Mouse (Mus musculus): Measurements from ENCODE around the gene Pcolce. TPM values are rescaled to one million over a fixed set of nuclear protein-coding genes. Genes with fewer than 3 reads are reported as not detected.
A peak's percentile ranks its signal among the peaks of the same experiment; 100 is the strongest.
"Not testable (repeated sequence)": the region's sequence is repeated elsewhere in the genome, so short reads cannot be mapped to it uniquely, and the experiment has no call there.

Pcolce gene
- polyA plus RNA-seq, 1 experiment from 2014 or later, result 10.5 TPM

DNA sequence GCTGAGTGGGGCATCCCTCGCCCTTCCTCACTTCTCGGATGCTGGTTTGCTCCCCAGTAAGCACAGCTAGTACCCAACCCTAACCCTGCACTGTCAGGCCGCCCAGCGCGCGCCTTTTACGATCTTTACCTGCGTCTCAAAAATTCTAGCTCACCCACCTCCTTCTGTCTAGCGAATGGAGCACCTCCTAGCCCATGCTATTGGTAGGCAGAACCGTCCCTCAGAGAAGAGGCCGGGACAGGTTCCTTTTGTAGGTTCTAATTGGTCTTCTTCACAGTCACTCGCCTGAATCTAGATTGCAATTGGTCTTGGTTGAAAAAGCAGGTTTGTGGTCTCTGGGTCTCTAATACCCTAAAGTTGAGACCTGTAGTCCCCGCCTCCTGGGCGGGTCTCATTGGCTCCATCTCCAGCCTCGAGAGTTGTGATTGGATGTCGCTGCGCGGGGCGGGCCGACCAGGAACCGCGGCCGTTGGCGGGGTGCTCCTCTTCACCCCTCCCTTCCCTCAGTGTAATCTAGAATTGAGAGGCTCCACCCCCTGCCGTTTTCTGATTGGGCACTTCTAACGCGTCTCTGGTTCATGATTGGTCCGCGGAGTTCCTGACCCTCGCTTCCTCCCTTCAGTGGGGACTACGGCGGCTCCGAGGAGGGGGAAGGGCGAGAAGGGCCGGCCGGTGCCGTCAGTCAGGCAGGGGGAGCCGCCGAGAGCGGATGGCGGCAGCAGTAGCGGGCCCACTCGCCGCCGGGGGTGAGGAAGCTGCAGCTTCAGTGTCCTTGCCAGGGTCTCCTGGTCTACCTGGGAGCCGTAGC lies 15.1 kb upstream of the Pcolce start, which contains the start of the genes Fbxo24, Lrch4 and Gm20605:
TSS of gene Fbxo24 (minus strand) at position 505 of the 808 bp plus-strand sequence.
TSS of gene Lrch4 (plus strand) at position 624 of the 808 bp plus-strand sequence.
TSS of gene Gm20605 (plus strand) at position 678 of the 808 bp plus-strand sequence.
- H3K9me3 ChIP-seq, result no peaks in the 10 kb centered on the region
- no peaks in the 10 kb centered on the region for H3K27me3 ChIP-seq
- peak within 1 kb of the TSS; percentile 91 for H3K4me2 ChIP-seq (replicated peaks)
- peaks cover 52% of the 10 kb centered on the region for H3K4me1 ChIP-seq (replicated peaks)
- H3K36me3 ChIP-seq, result peaks cover 8% of the 10 kb centered on the region
- H3K27ac ChIP-seq, result peak within 1 kb of the TSS; percentile 94
- WGBS, result under 1% methylated on average over 46 of the region's 46 CpGs
- peak within 1 kb of the TSS; percentile 90 for H3K4me3 ChIP-seq (replicated peaks)
- peak within 1 kb of the TSS; percentile 89 for H3K9ac ChIP-seq (replicated peaks)
- ATAC-seq, result peak; percentile 98

DNA sequence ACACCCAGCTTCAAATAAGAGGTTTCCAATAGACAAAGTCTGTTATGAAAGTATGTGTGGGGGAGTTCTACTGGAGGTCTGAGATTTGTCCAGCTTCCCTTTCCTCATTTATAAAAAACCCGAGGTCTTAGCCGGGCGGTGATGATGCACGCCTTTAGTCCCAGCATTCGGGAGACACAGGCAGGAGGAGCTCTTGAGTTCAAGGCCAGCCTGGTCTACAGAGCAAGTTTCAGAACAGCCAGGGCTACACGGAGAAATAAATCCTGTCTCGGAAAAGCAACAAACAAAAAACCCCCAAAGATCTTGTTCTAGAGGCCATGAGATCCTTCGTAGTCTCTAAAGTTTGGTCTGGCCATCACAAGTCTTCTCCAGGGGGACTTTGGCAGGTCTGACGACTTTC lies 14.4 kb upstream of the Pcolce start:
- Histone ChIP-seq H3K4me2 (replicated peaks) (peak overlapping the region; percentile 64), H3K36me3 (0 out of 2 replicates have a peak, but pooled peaks cover 3% of the 10 kb centered on the region), H3K9ac (replicated peaks) (peak overlapping the region; percentile 69), H3K9me3 (no peaks in the 10 kb centered on the region), H3K4me1 (replicated peaks) (peaks cover 45% of the 10 kb centered on the region), H3K4me3 (replicated peaks) (peak overlapping the region; percentile 90), H3K27me3 (no peaks in the 10 kb centered on the region), H3K27ac (peak overlapping the region; percentile 91)
- no peak for ATAC-seq
- 5% methylated on average over 9 of the region's 9 CpGs for WGBS

DNA sequence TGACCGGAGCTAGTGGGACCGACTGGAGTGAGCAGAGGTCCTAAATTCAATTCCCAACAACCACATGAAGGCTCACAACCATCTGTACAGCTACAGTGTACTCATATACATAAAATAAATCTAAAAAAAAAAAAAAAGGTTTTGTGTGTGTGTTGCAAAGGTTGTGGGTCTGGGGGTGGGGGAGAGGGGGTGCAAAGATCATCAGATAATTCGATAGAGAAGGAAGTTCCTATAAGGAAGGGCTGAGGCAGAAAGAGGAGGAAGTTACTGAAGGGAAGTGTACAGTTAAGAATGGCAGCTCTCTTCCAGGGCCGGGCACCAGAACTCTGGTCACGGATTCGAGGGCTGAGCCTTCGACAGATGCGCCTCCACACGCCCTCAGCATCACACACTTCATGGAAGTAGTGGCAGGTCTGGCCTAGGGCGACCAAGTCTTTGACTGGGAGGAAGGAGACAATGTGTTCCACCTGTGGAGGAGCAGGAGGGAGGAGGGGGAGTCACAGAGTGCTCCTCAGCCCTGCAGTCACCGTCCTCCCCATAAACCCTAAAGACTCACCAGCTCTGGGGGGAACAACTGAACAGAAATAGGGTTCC lies 10.4 kb upstream of the Pcolce start:
- Histone ChIP-seq H3K4me2 (replicated peaks) (no peak overlapping the region), H3K27me3 (no peaks in the 10 kb centered on the region), H3K4me3 (replicated peaks) (no peak overlapping the region), H3K9ac (replicated peaks) (no peak overlapping the region), H3K27ac (no peak overlapping the region), H3K36me3 (no peaks in the 10 kb centered on the region), H3K4me1 (replicated peaks) (peaks cover 9% of the 10 kb centered on the region), H3K9me3 (no peaks in the 10 kb centered on the region)
- ATAC-seq, result no peak
- 85% methylated on average over 11 of the region's 11 CpGs for WGBS

DNA sequence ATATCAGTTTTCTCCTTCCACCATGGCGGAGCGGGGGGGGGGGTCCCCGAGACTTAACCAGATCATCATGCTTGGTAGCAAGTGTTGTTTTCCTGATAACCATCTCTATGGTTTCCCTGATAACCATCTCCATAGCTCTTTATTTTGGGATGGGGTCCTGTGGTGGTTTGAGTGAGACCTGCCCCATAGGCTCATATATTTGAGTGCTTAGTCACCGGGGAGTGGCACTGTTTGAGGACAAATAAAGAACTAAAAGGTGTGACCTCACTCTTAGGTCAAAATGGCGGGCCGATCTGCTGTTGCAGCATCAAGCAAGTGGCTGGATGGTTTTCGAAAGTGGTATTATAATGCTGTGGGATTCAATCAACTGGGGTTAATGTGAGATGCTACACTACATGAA lies 1.8 kb upstream of the Pcolce start:
- 92% methylated on average over 7 of the region's 7 CpGs for WGBS
- Histone ChIP-seq H3K4me3 (replicated peaks) (no peak overlapping the region), H3K9me3 (no peaks in the 10 kb centered on the region), H3K4me2 (replicated peaks) (no peak overlapping the region), H3K36me3 (no peaks in the 10 kb centered on the region), H3K4me1 (replicated peaks) (peaks cover 26% of the 10 kb centered on the region), H3K27ac (no peak overlapping the region), H3K27me3 (no peaks in the 10 kb centered on the region), H3K9ac (replicated peaks) (no peak overlapping the region)
- no peak for ATAC-seq

DNA sequence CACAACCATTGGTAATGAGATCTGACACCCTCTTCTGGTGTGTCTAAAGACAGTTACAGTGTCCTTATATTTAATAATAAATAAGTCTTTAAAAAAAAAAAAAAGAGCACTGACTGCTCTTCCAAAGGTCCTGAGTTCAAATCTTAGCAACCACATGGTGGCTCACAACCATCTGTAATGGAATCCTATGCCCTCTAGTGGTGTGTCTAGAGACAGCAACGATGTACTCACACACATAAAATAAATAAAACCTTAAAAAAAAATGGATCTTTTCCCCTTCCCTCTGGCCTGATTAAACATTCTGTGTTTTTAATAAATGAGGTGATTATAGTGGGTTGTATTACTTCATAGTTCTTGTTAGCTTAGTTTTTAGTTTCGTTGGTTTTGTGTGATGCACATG lies 1.3 kb upstream of the Pcolce start:
- not testable (repeated sequence) for H3K36me3 ChIP-seq; H3K4me3 ChIP-seq (replicated peaks); H3K27me3 ChIP-seq; H3K9ac ChIP-seq (replicated peaks); H3K27ac ChIP-seq; ATAC-seq; H3K4me2 ChIP-seq (replicated peaks); H3K9me3 ChIP-seq
- peaks cover 29% of the 10 kb centered on the region for H3K4me1 ChIP-seq (replicated peaks)
- 94% methylated on average over 2 of the region's 2 CpGs for WGBS

DNA sequence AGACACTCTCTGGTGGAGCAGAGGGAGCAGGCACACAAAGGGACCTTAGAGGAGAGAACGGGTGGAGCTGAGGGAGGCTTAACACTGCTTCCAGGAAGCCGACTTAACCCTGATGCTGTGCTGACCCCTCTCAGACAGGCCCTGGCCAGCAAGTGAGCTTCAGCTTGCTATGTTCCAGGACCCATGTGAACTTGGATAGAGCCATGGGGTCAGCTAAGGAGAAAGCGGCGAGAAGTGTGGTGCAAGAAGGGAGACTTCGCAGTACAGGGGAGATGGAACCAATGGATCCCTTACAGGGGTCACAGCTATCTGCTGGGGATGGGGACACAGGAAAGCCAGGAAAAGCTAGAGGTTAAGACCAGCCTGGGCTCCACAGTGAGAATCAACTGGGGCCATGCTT lies 508 bp downstream of the Pcolce start:
- ATAC-seq, result no peak
- Histone ChIP-seq H3K27ac (0 out of 2 replicates have a peak overlapping the region, but pooled peaks have one; percentile 19), H3K9me3 (no peaks in the 10 kb centered on the region), H3K4me1 (replicated peaks) (peaks cover 34% of the 10 kb centered on the region), H3K36me3 (no peaks in the 10 kb centered on the region), H3K4me3 (replicated peaks) (no peak overlapping the region), H3K4me2 (replicated peaks) (no peak overlapping the region), H3K9ac (replicated peaks) (peak overlapping the region; percentile 32; the same call in 1 of the 2 replicates), H3K27me3 (peaks cover 16% of the 10 kb centered on the region)
- 61% methylated on average over 5 of the region's 5 CpGs for WGBS

DNA sequence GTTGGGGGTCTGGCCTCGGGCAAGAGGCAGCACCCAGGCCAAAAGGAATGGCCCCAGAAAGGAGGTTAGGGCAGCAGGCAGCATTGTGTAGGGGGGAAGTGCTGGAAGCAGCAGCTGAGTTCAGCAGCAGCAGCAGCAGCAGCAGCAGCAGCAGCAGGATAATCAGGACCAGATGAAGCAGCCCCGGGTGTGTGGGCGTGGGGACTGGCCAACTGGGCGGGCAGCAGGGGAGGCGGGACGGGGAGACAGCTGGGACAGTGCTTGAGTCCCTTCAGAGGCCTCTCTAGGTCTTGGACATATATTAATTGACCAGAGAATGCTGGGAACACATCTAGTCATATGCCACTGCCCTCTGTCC lies 2.4 kb downstream of the Pcolce start:
- Histone ChIP-seq H3K9ac (replicated peaks) (peak overlapping the region; percentile 52), H3K27ac (peak overlapping the region; percentile 47), H3K27me3 (peaks cover 29% of the 10 kb centered on the region), H3K4me2 (replicated peaks) (no peak overlapping the region), H3K4me1 (replicated peaks) (peaks cover 38% of the 10 kb centered on the region), H3K9me3 (no peaks in the 10 kb centered on the region), H3K4me3 (replicated peaks) (no peak overlapping the region), H3K36me3 (no peaks in the 10 kb centered on the region)
- 26% methylated on average over 6 of the region's 6 CpGs for WGBS
- no peak for ATAC-seq

DNA sequence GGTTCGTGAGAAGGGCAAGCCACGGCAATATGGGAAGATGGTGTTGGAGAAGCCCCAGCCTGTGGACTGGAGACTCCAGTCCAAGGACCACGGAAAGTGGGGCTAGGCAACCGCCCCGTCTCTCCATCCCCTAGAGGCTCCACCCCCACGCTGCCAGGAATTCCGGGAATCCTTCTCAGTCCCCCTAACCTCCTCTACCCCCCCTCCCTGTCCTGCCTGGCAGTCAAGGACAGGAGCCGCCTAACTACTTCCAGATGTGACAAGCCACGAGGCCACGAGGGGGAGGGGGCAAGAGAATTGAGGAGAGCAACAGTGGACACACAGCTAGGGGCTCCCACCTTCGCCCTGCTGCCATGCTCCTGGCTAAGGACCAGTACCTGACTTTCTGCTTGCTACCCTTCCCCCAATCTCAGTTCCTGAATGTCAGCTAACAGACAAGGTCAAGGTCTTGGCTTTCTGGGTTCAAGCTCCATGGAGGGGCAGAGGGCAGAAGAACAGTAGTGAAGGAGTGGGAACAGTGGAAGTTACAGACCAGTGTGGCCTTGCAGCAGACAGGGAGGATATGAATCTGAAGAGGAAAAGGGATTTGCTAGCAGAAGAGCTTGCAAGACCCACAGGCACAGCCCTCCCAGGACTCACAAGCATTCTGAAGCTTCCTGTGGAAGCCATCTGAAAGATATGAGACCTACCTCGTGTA lies 2.9 kb downstream of the Pcolce start:
- Histone ChIP-seq H3K9me3 (no peaks in the 10 kb centered on the region), H3K27ac (peak overlapping the region; percentile 47), H3K9ac (replicated peaks) (peak overlapping the region; percentile 52), H3K4me1 (replicated peaks) (peaks cover 38% of the 10 kb centered on the region), H3K4me3 (replicated peaks) (no peak overlapping the region), H3K4me2 (replicated peaks) (no peak overlapping the region), H3K36me3 (no peaks in the 10 kb centered on the region), H3K27me3 (peaks cover 29% of the 10 kb centered on the region)
- WGBS, result 21% methylated on average over 12 of the region's 12 CpGs
- ATAC-seq, result peak; percentile 49

DNA sequence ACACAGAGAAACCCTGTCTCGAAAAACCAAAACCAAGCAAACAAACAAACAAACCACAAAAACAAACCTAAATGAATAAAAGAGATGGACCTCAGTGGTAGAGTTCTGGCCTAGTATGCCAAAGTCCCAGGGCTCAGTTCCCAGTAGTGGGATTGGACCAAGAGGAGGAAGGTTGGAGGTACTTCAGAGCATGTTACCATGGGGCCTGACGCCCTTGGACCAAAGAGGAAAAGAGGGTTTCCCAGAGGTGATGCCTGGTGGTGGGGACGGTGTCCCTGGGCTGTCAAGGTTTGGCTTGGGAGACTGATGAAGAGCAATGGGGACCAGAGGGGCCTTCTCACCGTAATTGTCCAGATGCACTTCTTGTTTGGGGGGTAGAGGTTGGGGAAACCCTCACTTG lies 3.5 kb downstream of the Pcolce start:
- H3K4me2 ChIP-seq (replicated peaks), result no peak overlapping the region
- WGBS, result 78% methylated on average over 4 of the region's 4 CpGs
- ATAC-seq, result no peak

DNA sequence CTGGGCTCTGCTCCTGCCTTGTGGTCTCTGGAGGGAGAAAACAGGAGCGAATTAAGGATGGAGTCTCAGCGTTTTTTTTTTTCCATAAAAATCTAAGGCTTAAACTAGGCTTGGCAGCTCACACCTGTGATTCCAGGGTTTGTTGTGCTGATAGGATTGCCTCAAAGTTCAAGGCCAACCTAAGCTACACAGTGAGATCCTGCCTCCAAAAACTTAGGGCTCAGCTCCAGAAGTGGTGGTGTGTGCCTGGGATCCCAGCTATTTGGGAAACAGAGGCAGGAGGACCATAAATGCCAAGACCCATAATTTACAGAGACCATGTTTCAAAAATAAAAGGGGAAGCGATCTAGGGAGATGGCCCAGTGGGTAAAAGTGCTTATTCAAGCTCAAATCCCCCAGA lies 4.3 kb downstream of the Pcolce start:
- Histone ChIP-seq H3K4me3 (replicated peaks) (no peak overlapping the region), H3K27me3 (peaks cover 29% of the 10 kb centered on the region), H3K4me1 (replicated peaks) (peaks cover 38% of the 10 kb centered on the region), H3K9ac (replicated peaks) (no peak overlapping the region), H3K36me3 (no peaks in the 10 kb centered on the region), H3K4me2 (replicated peaks) (no peak overlapping the region), H3K9me3 (no peaks in the 10 kb centered on the region), H3K27ac (no peak overlapping the region)
- WGBS, result 66% methylated on average over 3 of the region's 3 CpGs
- no peak for ATAC-seq

More for the DNA sequence above, 3.5 kb downstream of the Pcolce start:
- Histone ChIP-seq H3K4me1 (replicated peaks) (peaks cover 38% of the 10 kb centered on the region), H3K36me3 (no peaks in the 10 kb centered on the region), H3K27me3 (peaks cover 29% of the 10 kb centered on the region), H3K9me3 (no peaks in the 10 kb centered on the region), H3K4me3 (replicated peaks) (no peak overlapping the region), H3K27ac (no peak overlapping the region), H3K9ac (replicated peaks) (no peak overlapping the region)

DNA sequence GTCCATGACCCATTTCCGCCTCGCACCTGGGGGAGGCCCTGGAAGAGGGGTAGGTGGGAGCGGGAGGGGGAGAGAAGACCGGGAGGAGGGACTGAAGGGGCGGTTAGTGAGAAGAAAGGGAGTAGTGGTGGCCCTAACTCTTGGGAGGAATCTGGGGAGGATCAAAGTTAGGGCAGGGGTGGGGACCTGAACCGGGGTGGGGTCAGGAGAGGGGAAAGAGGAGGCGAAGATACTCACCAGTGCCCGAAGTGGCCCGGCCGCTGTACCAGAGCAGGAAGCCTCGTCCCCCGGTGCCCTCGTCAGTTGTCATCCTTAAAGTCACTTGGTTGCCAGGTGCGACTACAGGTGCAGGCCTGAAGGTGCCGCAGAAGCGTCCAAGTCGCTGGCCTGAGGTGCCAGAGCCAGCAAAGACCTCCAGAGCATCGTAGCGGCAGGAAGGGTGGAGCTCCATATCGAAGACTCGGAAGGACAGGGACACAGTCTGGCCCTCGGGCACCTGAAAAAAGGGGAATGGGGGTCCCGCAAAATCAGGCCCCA lies 4.9 kb downstream of the Pcolce start:
- Histone ChIP-seq H3K9me3 (no peaks in the 10 kb centered on the region), H3K9ac (replicated peaks) (peak overlapping the region; percentile 39; the same call in 1 of the 2 replicates), H3K36me3 (no peaks in the 10 kb centered on the region), H3K27ac (no peak overlapping the region), H3K4me3 (replicated peaks) (no peak overlapping the region), H3K4me2 (replicated peaks) (peak overlapping the region; percentile 36), H3K4me1 (replicated peaks) (peaks cover 43% of the 10 kb centered on the region), H3K27me3 (peaks cover 29% of the 10 kb centered on the region)
- no peak for ATAC-seq
- 19% methylated on average over 23 of the region's 23 CpGs for WGBS
